Mouse (Mus musculus) brain, adult 2 months (tissue): ENCODE data around the gene Fam72a.
"Not testable (repeated sequence)": the region's sequence is repeated elsewhere in the genome, so short reads cannot be mapped to it uniquely, and the experiment has no call there.

ENCODE experiments used
- DNase-seq: peaks from one replicate; pipeline ENCODE4 v3.0.0; 2011; ENCODE audit warnings: low read depth, low spot score

Fam72a gene

GRCm38 (mm10) chr1:131526371-131527270 is 1.1 kb upstream of the Fam72a start:
- peak; percentile 79 for DNase-seq

GRCm38 (mm10) chr1:131528081-131528507 is 391 bp downstream of the Fam72a start:
- DNase-seq: no peak

- DNase-seq: no peak
Measured at GRCm38 (mm10) chr1:131528561-131529166, 961 bp downstream of the Fam72a start.

- no peak for DNase-seq
Measured at GRCm38 (mm10) chr1:131539771-131540170, 12.1 kb downstream of the Fam72a start.

GRCm38 (mm10) chr1:131540795-131541194 is 13.1 kb downstream of the Fam72a start:
- no peak for DNase-seq

- DNase-seq: no peak
Measured at GRCm38 (mm10) chr1:131541431-131541830, 13.7 kb downstream of the Fam72a start.

- DNase-seq: no peak
Measured at GRCm38 (mm10) chr1:131541903-131542302, 14.2 kb downstream of the Fam72a start.

GRCm38 (mm10) chr1:131543886-131544565 is 16.3 kb downstream of the Fam72a start:
- DNase-seq: peak; percentile 96

GRCm38 (mm10) chr1:131546798-131547690 is 19.3 kb downstream of the Fam72a start:
- DNase-seq: peak; percentile 50

GRCm38 (mm10) chr1:131548494-131549365 is 21.0 kb downstream of the Fam72a start:
- peak; percentile 88 for DNase-seq

- DNase-seq: no peak
Measured at GRCm38 (mm10) chr1:131551956-131552355, 24.3 kb downstream of the Fam72a start.

- no peak for DNase-seq
Measured at GRCm38 (mm10) chr1:131553428-131553827, 25.7 kb downstream of the Fam72a start.

GRCm38 (mm10) chr1:131555042-131555812 is 27.5 kb downstream of the Fam72a start:
- DNase-seq: peak; percentile 97

- no peak for DNase-seq
Measured at GRCm38 (mm10) chr1:131560500-131560899, 32.8 kb downstream of the Fam72a start.

- DNase-seq: no peak
Measured at GRCm38 (mm10) chr1:131562081-131562480, 34.4 kb downstream of the Fam72a start.

- DNase-seq: not testable (repeated sequence)
Measured at GRCm38 (mm10) chr1:131566056-131566455, 38.4 kb downstream of the Fam72a start.

GRCm38 (mm10) chr1:131569721-131570120 is 42.0 kb downstream of the Fam72a start:
- DNase-seq: no peak

- no peak for DNase-seq
Measured at GRCm38 (mm10) chr1:131570391-131570790, 42.7 kb downstream of the Fam72a start.

- peak; percentile 85 for DNase-seq
Measured at GRCm38 (mm10) chr1:131573721-131574120, 46.0 kb downstream of the Fam72a start.
